Mouse (Mus musculus) erythroblast, embryonic 14.5 days (primary cell): Measurements from ENCODE around the gene Krtap5-1.

Experiments used
- GATA1 ChIP-seq: IDR thresholded peaks from 2 replicates; pipeline ENCODE4 v1.6.1; 2012; ENCODE audit warnings: low read length, inconsistent platforms, mixed read lengths
- TAL1 ChIP-seq: IDR thresholded peaks from 3 replicates; pipeline ENCODE4 v1.6.1; 2012; ENCODE audit warnings: low read length, inconsistent platforms, mixed read lengths

GRCm38 (mm10) chr7:142322641-142323040 is 25.7 kb upstream of the Krtap5-1 start:
- no peak for TF ChIP-seq GATA1
- TF ChIP-seq TAL1: no peak
